Mouse (Mus musculus): Measurements from ENCODE around the gene Olfr1364. TPM values are rescaled to one million over a fixed set of nuclear protein-coding genes. Genes with fewer than 3 reads are reported as not detected.

Gene Olfr1364
- polyA plus RNA-seq, 1 experiment from 2014 or later = not detected

- H3K4me1 ChIP-seq (replicated peaks; ENCODE audit: control insufficient read depth, insufficient read depth, low read length) = 0 out of 2 replicates have a peak, but pooled peaks cover 2% of the 10 kb centered on the region
- no peaks in the 10 kb centered on the region; the same call in none of the 2 replicates for H3K36me3 ChIP-seq (ENCODE audit: control insufficient read depth, insufficient read depth, low read length)
- WGBS = 57% methylated on average over 7 of the region's 7 CpGs
- peak overlapping the region; percentile 55 for H3K4me2 ChIP-seq (ENCODE audit: low read depth, low read length, severe bottlenecking)
- DNase-seq (ENCODE audit: low spot score) = no peak
- no peak overlapping the region for H3K27ac ChIP-seq (ENCODE audit: low read depth, low read length)
- peak overlapping the region; percentile 89 for H3K4me3 ChIP-seq (ENCODE audit: low read depth, low read length)
- no peak overlapping the region; the same call in 1 of the 2 replicates for H3K9ac ChIP-seq (ENCODE audit: low read length)
- ATAC-seq (replicated peaks; ENCODE audit: low FRiP score) = no peak
- H3K9me3 ChIP-seq (ENCODE audit: control insufficient read depth, low read length) = no peaks in the 10 kb centered on the region
- H3K27me3 ChIP-seq (ENCODE audit: control insufficient read depth, insufficient read depth, low read length) = no peaks in the 10 kb centered on the region
These were observed 51.4 kb downstream of the Olfr1364 start for GRCm38 (mm10) chr13:21530136-21530535.

Other genes with a start within 250 kb of the Olfr1364 start
- gene Olfr1367, start 234.8 kb downstream of the Olfr1364 start, polyA plus RNA-seq (2014; fragmentation: Nextera tagmentation; extraction: Ambion mirVana) = not detected in 2 replicates
- 20.5 and 22.4 TPM in 2 replicates for gene Zscan12, start 218.9 kb downstream of the Olfr1364 start, polyA plus RNA-seq (2014; fragmentation: Nextera tagmentation; extraction: Ambion mirVana)
- 89.7 and 91.3 TPM in 2 replicates for gene Zkscan3, start 179.0 kb downstream of the Olfr1364 start, polyA plus RNA-seq (2014; fragmentation: Nextera tagmentation; extraction: Ambion mirVana)
- gene Pgbd1, start 140.7 kb downstream of the Olfr1364 start, polyA plus RNA-seq (2014; fragmentation: Nextera tagmentation; extraction: Ambion mirVana) = 6.9 and 8.3 TPM in 2 replicates
- 19.5 and 22.2 TPM in 2 replicates for gene Zscan26, start 128.0 kb downstream of the Olfr1364 start, polyA plus RNA-seq (2014; fragmentation: Nextera tagmentation; extraction: Ambion mirVana)
- 2.7 and 3.9 TPM in 2 replicates for gene Nkapl, start 113.2 kb downstream of the Olfr1364 start, polyA plus RNA-seq (2014; fragmentation: Nextera tagmentation; extraction: Ambion mirVana)
- gene Zkscan4, start 102.9 kb downstream of the Olfr1364 start, polyA plus RNA-seq (2014; fragmentation: Nextera tagmentation; extraction: Ambion mirVana) = 4.4 and 5.3 TPM in 2 replicates
- gene Gm10065, start 102.3 kb downstream of the Olfr1364 start, polyA plus RNA-seq (2014; fragmentation: Nextera tagmentation; extraction: Ambion mirVana) = not detected in 2 replicates
- gene AK157302, start 86.5 kb downstream of the Olfr1364 start, polyA plus RNA-seq (2014; fragmentation: Nextera tagmentation; extraction: Ambion mirVana) = 0.27 TPM in 1 of 2 replicates, not detected in the other
- gene Gm11273, start 80.3 kb downstream of the Olfr1364 start, polyA plus RNA-seq (2014; fragmentation: Nextera tagmentation; extraction: Ambion mirVana) = 2.7 and 3.6 TPM in 2 replicates
- 10.2 and 10.6 TPM in 2 replicates for gene Zkscan8, start 50.6 kb downstream of the Olfr1364 start, polyA plus RNA-seq (2014; fragmentation: Nextera tagmentation; extraction: Ambion mirVana)
- gene Olfr1366, start 39.0 kb downstream of the Olfr1364 start, polyA plus RNA-seq (2014; fragmentation: Nextera tagmentation; extraction: Ambion mirVana) = 0.27 and 0.43 TPM in 2 replicates
- not detected in 2 replicates for gene Olfr1535, start 21.9 kb downstream of the Olfr1364 start, polyA plus RNA-seq (2014; fragmentation: Nextera tagmentation; extraction: Ambion mirVana)
- not detected in 2 replicates for gene Olfr1362, start 32.3 kb upstream of the Olfr1364 start, polyA plus RNA-seq (2014; fragmentation: Nextera tagmentation; extraction: Ambion mirVana)
- gene Olfr11, start 60.8 kb upstream of the Olfr1364 start, polyA plus RNA-seq (2014; fragmentation: Nextera tagmentation; extraction: Ambion mirVana) = not detected in 2 replicates
- not detected in 2 replicates for gene Olfr1361, start 81.6 kb upstream of the Olfr1364 start, polyA plus RNA-seq (2014; fragmentation: Nextera tagmentation; extraction: Ambion mirVana)
- not detected in 2 replicates for gene Olfr1360, start 95.6 kb upstream of the Olfr1364 start, polyA plus RNA-seq (2014; fragmentation: Nextera tagmentation; extraction: Ambion mirVana)
- gene Olfr1359, start 116.4 kb upstream of the Olfr1364 start, polyA plus RNA-seq (2014; fragmentation: Nextera tagmentation; extraction: Ambion mirVana) = not detected in 2 replicates
- 2.3 and 5.4 TPM in 2 replicates for gene Hist1h2bl, start 134.4 kb upstream of the Olfr1364 start, polyA plus RNA-seq (2014; fragmentation: Nextera tagmentation; extraction: Ambion mirVana)
- 23.9 and 25.3 TPM in 2 replicates for gene Hist1h2ai, start 134.7 kb upstream of the Olfr1364 start, polyA plus RNA-seq (2014; fragmentation: Nextera tagmentation; extraction: Ambion mirVana)
- gene Hist1h3h, start 135.9 kb upstream of the Olfr1364 start, polyA plus RNA-seq (2014; fragmentation: Nextera tagmentation; extraction: Ambion mirVana) = 16.8 and 17.4 TPM in 2 replicates
- gene Hist1h2bm, start 140.3 kb upstream of the Olfr1364 start, polyA plus RNA-seq (2014; fragmentation: Nextera tagmentation; extraction: Ambion mirVana) = 5.0 and 5.7 TPM in 2 replicates
- gene Hist1h4j, start 153.3 kb upstream of the Olfr1364 start, polyA plus RNA-seq (2014; fragmentation: Nextera tagmentation; extraction: Ambion mirVana) = 1.2 and 1.6 TPM in 2 replicates
- gene Hist1h4k, start 168.7 kb upstream of the Olfr1364 start, polyA plus RNA-seq (2014; fragmentation: Nextera tagmentation; extraction: Ambion mirVana) = 4.4 TPM in 2 replicates
- gene Hist1h2ak, start 172.1 kb upstream of the Olfr1364 start, polyA plus RNA-seq (2014; fragmentation: Nextera tagmentation; extraction: Ambion mirVana) = 11.0 and 12.5 TPM in 2 replicates
- 1.9 and 2.5 TPM in 2 replicates for gene Hist1h2bn, start 172.4 kb upstream of the Olfr1364 start, polyA plus RNA-seq (2014; fragmentation: Nextera tagmentation; extraction: Ambion mirVana)
- 20.4 and 20.6 TPM in 2 replicates for gene Hist1h1b, start 198.9 kb upstream of the Olfr1364 start, polyA plus RNA-seq (2014; fragmentation: Nextera tagmentation; extraction: Ambion mirVana)
- 298 and 312 TPM in 2 replicates for gene Hist1h3i, start 201.6 kb upstream of the Olfr1364 start, polyA plus RNA-seq (2014; fragmentation: Nextera tagmentation; extraction: Ambion mirVana)
- 5.0 and 5.9 TPM in 2 replicates for gene Hist1h2an, start 205.5 kb upstream of the Olfr1364 start, polyA plus RNA-seq (2014; fragmentation: Nextera tagmentation; extraction: Ambion mirVana)
- gene Hist1h2bp, start 205.7 kb upstream of the Olfr1364 start, polyA plus RNA-seq (2014; fragmentation: Nextera tagmentation; extraction: Ambion mirVana) = 3.0 and 3.1 TPM in 2 replicates
- 23.8 and 25.3 TPM in 2 replicates for gene Hist1h2bq, start 228.4 kb upstream of the Olfr1364 start, polyA plus RNA-seq (2014; fragmentation: Nextera tagmentation; extraction: Ambion mirVana)
- not detected in 2 replicates for gene Hist1h2ao, start 228.7 kb upstream of the Olfr1364 start, polyA plus RNA-seq (2014; fragmentation: Nextera tagmentation; extraction: Ambion mirVana)
- gene Hist1h4m, start 230.0 kb upstream of the Olfr1364 start, polyA plus RNA-seq (2014; fragmentation: Nextera tagmentation; extraction: Ambion mirVana) = not detected in 2 replicates

Data from forebrain, embryonic 11.5 days (tissue).